Mouse (Mus musculus) mouse embryonic stem cell (cell line): ENCODE data around the gene Psmb11.

Experiments used
- in situ Hi-C, 2 experiments: fragments of 300-500 bp; cut with MboI; formaldehyde crosslinking; loops; 1 replicate in 1 of 2; 3 replicates in 1 of 2; pipeline ENCODE4 v1.14.3; 2019 to 2020; ENCODE audit warnings: low sequenced_read_pairs in 2 of 2, low pct_unique_long_range_greater_than_20kb in 1 of 2, mixed read lengths in 1 of 2; ENCODE audit not compliant: unreplicated experiment in 1 of 2

The Psmb11 gene

DNA sequence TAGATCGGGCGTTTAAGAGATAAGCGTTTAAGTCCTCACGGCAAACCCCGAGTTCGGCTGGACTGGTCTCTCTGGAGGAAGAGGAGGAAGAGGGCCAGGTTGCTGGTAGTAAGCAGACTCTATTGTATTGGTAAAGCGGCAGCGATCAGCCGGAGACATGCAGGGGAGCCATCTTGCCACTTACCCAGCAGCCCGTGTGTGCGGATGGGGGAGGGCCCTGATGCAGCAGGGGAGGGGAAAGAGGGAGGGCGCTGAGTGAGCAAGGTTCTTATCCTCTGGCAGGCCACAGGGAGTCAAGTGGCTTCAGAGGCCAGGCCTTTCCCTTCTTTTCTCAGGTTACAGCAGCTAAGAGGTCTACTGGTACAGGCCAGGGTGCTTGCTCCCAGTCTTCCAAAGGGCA, 32.3 kb downstream of the Psmb11 start:
- in situ Hi-C loops, result no loop called here

DNA sequence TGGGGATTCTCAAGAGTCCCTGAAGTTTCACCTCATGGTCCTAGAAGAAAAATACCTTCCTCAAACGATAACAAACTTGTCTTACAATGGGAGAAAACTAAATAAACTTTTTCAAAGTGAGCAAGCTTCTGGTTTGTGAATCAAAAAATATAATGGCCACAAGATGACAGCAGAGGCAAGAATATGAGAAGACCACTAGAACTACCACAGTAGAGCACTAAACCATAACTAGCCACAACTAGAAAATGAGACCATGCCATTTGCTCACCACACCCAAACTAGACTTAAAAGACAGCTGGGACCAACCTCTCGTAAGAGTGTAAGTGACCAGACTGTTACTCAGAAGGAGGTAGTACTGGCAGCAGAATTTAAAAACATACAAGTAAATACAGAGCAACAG, 38.8 kb downstream of the Psmb11 start:
- in situ Hi-C loops, result no loop called here

DNA sequence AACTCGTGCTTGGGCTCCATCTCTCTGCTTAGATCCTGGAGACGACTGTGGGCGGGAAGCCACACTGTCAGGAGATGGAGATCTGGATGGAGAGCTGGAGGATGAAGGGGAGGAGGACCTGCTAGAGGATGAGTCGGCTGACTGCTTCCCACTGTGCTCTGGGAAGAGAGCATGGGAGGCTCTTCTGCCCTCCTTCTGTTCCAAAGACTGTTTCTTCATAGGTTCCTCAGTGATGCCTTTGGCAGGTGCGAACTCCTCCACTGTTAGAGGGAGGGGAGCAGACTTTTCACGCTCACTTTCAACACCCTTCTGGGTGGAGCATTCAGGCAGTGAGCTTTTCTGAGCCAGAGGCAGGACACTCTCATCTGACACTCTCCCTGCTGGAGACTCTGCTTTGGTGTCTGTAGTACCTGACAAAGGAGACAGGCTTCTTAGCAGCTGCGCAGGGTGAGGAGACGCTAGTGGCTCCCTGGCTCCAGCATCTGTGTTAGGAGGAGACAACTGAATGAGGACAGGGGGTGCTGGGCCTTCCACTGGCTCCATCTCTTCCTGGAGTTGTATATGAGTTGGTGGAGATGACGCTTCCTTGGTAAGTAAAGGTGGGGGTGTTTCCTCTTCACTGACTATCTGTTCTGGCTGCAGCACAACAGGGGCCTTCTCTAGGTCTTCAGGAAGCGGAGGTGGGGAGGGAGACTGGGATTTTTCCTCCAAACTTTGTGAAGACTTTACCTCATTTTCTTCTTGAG, 43.4 kb downstream of the Psmb11 start:
- in situ Hi-C loops, result no loop called here

DNA sequence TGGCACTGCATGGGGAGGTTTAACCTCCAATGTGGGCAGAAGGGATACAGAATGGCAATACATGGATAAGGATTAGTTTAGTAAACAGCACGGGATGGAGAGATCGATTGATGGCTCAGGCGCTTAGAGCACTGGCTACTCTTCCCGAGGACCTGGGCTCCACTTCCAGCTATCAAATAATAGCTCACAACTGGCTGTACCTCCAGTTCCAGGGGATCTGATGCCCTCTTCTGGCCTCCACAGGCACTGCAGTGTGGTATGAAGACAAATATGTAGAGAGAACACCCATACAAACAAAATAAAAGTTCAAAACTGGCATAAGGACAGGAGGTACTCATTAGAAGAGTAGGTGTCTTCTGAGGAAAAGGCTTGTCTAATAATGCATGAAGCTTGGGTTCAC, 48.1 kb downstream of the Psmb11 start:
- in situ Hi-C loops, result no loop called here

DNA sequence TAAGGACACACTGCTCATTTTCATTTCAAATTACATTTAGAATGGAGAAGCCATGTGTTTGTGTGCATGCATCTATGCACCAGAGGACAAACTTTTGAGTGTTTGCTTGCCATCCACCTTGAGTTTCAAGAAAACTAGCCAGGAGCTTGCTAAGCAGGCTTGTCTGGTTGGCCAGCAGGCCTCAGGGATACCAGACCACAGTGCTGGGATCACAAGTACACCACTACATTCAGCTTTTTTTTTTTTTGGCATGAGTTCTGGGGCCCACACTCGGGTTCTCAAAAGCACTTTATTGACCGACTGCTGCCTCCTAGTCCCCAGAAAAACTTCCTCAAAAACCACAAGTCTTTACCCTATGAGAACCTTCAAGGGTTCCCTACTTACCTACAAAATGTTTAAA, 53.1 kb downstream of the Psmb11 start:
- in situ Hi-C loops, result no loop called here

DNA sequence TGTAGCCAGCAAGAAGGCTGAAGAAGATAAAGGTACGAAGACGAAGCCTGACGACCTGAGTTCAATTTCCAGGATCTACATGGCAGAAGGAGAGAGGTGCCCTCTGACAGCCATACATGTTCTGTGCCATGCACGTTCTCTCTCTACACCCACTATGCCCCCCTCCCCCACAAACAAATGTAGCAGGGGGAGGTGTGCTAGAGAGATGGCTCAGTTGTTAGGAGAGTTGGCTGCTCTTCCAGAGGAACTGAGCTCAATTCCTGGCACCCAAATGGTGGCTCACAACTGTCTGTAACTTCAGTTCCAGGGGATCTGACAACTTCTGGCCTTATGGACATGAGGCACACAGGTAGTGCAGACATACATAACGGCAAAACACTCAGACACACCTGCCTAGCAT, 55.1 kb downstream of the Psmb11 start:
- in situ Hi-C loops, result no loop called here

DNA sequence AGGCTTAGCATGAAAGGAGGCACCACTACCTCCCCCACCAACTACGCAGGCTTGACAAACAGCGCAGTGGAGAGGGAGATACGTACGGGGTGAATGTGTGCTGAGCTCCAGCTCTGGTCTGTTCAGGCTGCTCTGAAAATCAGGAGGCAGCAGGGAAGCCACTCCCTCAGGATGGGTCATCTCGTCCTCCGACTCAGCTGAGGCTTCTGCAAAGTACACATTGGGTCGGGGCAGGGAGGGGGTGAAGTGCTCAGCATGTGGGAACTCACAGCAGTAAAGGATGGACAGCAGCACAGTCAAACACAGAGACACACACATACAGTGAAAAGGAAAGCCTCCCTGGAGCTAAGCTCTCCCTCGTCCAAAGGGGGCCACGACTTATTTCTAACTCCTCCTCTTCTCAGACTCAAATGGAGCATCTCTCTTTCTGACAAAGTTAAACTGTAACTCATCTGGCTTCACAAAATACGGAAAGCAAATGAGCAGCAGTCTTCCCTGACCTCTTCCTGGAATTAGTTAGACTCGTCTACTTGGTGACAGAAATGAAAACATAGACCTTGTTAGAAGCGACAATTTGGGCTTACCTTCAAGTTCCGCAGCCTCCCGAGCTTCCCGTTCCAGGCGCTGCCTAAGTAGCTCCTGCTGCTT, 57.5 kb downstream of the Psmb11 start:
- in situ Hi-C loops, result no loop called here
